Mouse (Mus musculus): ENCODE data around the gene Arhgap44.
A peak's percentile ranks its signal among the peaks of the same experiment; 100 is the strongest.

The Arhgap44 gene

DNA sequence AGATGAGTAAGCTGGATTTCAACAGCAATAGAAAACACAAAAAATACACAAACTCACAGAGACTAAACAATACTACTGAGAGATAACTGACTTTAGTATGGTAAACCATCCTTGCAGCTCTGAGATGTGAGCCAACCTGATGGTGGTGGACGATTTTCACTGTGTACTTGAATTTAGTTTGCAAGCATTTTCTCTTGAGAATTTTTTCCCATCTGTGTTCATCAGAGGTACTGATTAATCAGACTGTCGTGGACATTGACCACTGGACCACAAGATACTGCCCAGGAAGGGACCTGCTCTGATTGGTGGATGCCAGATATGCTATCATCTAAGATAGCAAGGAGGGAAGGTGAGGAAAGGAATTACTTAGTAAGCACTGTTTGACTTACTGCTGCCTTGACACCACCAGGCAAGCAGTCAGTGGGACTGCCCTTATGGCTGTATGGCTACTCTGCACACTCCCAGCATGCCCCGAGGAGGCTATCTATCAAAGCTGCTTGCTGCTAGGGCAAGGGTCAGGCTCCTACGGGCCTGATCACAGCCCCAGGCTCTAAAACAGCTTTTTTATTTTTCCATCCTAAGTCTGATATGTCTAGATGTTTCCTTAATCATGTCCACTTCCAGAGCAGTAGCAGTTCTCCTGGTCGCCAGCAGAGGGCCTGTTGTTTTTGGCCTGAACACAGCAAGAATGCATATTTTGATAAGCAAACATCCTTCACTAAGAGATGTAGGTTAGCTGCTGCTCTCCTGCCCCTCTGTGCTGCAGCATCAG is 74.1 kb downstream of the Arhgap44 start:
- DNase-seq (ENCODE audit: low spot score): peak; percentile 58

- DNase-seq (ENCODE audit: low spot score): no peak
Measured at GRCm38 (mm10) chr11:65080761-65081160, 82.0 kb downstream of the Arhgap44 start.

- no peak for DNase-seq (ENCODE audit: low spot score)
Measured at GRCm38 (mm10) chr11:65080274-65080673, 82.5 kb downstream of the Arhgap44 start.

DNA sequence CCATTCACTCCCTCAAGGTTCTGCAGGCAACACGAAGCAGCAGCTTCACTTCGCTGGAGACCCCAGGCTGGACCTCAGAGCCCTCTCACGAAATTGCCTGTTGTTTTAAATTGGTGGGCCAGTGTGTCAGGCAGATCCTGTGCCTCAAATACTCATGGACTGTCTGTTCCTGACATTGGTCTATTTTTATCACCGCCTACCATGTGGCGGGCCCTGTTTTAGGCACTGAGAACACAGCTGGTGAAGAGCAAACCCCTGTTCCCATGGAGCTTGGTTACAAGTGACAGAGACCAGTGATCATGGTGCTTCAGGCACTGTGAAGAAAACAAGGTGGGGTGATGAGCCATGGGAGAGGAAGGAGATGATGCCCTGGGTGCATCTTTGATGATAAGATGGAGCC is 93.2 kb downstream of the Arhgap44 start:
- DNase-seq (ENCODE audit: low spot score): no peak

- DNase-seq (ENCODE audit: low spot score): no peak
Measured at GRCm38 (mm10) chr11:65069051-65069450, 93.7 kb downstream of the Arhgap44 start.

DNA sequence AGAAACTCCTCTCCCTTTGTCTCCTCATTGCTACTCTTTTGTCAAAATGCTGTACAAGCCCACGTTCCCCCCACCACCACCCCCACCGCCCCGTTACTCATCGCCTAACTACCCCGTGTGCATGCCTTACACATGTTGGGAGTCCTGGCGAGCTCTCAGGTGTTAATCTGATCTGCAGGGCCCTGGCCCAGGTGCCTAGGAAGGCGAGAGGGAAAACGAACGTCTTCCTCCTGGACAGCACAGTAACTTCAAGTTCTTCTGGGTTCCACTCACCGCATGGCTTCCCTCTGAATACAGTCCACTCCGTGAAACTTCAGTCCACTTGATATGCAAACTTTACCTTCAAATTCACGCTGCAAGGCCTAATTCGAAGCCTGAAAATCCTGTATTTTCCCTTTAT is 97.6 kb downstream of the Arhgap44 start:
- DNase-seq (ENCODE audit: low spot score): no peak

GRCm38 (mm10) chr11:65061437-65061836 is 101.3 kb downstream of the Arhgap44 start:
- no peak for DNase-seq (ENCODE audit: low spot score)

DNA sequence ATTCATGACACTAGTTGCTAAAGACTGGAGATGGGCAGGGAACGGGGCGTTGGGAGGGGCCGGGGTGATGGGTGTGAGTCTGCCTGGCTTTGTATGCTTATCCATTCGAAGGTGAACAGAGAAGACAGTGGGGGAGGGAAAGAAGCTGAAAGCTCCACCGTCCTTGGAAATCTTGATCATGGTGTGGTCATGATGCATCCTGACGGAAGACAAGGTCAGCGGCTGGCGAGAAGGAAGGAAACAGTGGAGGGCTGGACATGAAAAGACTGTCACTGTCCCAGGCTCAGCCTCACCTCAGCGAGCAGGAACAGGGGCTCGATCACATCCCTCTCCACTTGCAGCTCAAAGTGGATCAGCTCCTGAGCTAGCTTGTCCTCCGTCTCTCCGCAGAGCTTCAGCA is 103.2 kb downstream of the Arhgap44 start:
- DNase-seq (ENCODE audit: low spot score): no peak

GRCm38 (mm10) chr11:65058224-65058908 is 104.4 kb downstream of the Arhgap44 start:
- DNase-seq (ENCODE audit: low spot score): no peak

GRCm38 (mm10) chr11:65055596-65055995 is 107.2 kb downstream of the Arhgap44 start:
- DNase-seq (ENCODE audit: low spot score): no peak

DNA sequence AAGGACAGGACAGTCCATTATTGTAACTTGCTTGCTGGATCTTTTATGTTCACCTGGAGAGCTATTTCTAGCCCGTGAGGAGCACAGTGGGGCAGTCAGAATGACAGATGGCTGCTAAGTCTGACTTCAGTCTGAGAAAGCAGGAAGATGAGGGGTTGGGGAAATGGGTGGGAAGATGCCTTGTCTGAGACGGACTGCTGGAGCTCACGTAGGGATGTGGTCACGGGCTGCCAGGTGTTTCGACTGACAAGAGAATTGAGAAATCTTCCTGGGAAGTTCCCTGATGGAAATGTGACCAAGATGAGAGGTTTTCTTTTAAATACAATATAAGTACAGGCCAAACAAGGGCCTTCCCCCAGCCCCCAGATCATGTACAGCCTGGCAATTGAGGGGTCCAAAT is 108.5 kb downstream of the Arhgap44 start:
- DNase-seq (ENCODE audit: low spot score): no peak

DNA sequence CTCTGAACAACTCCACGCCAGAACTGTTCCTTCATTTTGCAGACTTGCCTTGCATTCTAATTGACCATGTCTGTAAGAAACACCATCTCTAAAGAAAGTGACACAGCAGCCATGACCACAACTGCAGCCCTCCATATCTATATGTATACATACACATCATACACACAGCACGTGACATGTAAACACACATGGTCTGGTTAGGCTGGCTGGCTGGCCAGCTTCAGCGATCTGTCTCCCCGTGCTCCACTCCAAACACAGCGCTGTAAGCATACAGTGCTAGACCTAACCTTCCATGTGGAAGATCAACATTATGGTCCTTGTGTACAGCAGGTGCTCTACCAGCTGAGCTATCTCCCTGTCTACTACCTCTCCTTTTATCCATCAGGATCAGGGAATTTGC is 111.9 kb downstream of the Arhgap44 start:
- DNase-seq (ENCODE audit: low spot score): no peak

GRCm38 (mm10) chr11:65049090-65049489 is 113.7 kb downstream of the Arhgap44 start:
- DNase-seq (ENCODE audit: low spot score): no peak

DNA sequence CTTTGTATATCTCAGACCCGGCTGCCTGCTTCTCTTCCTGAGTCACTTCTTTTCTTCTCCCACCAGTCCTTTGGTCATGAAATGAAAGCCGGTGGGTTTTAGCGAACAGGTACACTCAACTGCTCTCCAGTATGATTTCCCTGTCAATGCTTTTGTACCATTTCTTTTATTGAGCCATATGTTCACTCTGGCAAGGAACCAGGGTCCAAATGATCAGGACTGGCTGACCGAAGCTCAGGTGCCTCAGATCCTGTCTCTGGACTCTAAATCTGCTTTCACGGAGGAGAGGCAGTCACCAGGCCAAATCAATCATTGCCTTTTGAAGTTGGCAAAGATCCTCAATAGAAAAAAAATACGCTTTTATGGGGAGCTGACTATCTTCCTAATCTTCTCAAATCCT is 122.2 kb downstream of the Arhgap44 start:
- DNase-seq (ENCODE audit: low spot score): no peak

- DNase-seq (ENCODE audit: low spot score): no peak
Measured at GRCm38 (mm10) chr11:65039517-65040095, 123.2 kb downstream of the Arhgap44 start.

DNA sequence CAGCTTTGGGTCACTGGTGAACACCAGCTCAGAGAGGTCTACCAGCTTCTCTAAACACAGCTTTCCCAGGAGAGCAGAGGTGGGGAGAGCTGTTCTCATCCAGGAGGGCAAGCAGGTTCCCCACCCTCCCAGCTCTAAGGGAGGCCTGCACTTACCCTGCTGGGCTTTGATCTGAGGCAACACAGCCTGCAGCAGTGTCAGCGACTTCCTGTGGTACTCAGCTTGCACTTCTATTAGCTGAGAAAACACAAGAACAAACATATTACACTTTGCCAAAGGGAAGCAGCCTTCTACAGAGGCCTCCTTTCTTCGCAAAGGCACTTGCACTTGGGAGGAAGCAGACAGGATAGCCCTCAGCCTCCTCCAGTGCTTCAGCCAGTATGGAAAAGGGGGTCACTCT is 123.8 kb downstream of the Arhgap44 start:
- no peak for DNase-seq (ENCODE audit: low spot score)

DNA sequence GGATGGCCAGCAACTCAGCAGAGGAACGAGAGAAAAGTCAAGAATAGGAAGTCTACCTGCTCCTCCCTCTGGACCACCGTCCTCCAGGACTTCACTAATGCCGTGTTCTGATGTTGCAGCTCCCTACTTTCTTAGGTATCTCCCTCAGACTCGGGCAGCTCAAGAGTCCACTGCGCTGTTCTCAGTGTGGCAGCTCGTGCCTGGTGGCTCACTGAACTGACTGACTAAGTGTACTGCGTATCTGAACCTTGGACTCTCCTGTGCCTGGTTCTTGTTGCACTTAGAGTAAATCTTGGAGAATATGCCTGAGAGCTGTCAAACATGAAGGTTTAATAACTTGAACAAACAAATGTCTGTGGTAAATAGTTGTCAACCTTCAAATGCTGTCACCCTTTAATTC is 130.5 kb downstream of the Arhgap44 start:
- DNase-seq (ENCODE audit: low spot score): no peak

- DNase-seq (ENCODE audit: low spot score): no peak
Measured at GRCm38 (mm10) chr11:65030201-65030600, 132.6 kb downstream of the Arhgap44 start.

GRCm38 (mm10) chr11:65028049-65028448 is 134.7 kb downstream of the Arhgap44 start:
- no peak for DNase-seq (ENCODE audit: low spot score)

DNA sequence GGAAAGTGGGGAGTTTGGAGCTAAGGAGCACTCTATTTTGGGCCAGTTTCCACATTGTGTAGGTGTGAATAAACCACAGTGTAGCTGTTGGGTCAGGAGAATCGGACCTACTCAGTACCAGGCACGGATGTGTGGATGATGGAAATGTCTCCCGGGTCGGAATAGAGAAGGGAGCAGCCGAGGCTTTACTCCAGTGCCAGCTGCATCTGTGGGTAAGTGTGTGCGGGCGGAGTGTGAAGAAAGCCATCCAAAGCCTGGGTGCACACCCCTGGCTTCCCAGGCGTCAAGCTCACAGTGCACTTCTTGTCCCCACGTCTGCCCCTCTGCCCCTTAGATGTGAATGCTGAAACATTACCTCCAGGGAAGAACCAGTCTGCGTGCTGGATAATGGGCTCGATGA is 140.0 kb downstream of the Arhgap44 start:
- no peak for DNase-seq (ENCODE audit: low spot score)

DNA sequence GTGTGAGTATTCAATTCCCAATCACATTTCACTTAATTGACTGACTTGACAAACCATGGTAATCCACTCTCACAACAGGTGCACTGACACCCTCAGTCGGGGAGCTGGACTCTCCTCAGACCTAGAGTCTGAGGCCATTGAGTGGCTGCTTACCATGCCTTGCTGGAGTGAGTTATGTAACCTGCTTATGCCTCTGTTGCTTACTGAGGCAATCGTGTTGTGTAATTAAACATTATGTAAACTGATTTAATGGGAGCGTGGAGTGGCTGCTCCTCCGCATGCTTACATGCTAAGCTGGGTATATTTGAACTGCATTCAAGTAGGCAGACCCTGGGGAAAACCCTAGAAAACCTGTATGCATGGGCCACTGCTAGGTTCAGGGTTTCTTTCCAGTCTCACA is 142.0 kb downstream of the Arhgap44 start:
- no peak for DNase-seq (ENCODE audit: low spot score)

DNA sequence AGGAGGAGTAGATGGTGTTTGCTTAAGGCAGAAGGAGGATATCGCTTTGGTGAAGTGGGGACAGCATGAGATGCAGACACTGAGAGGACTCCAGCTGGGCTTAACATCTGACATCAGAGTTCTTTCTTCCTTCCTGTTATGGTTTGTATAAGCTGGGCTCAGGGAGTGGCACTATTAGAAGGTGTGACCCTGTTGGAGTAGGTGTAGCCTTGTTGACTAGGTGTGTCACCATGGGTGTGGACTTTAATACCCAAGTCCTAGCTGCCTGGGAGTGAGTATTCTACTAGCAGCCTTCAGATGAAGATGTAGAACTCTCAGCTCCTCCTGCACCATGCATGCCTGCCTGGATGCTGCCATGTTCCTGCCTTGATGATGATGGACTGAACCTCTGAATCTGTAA is 146.0 kb downstream of the Arhgap44 start:
- no peak for DNase-seq (ENCODE audit: low spot score)

DNA sequence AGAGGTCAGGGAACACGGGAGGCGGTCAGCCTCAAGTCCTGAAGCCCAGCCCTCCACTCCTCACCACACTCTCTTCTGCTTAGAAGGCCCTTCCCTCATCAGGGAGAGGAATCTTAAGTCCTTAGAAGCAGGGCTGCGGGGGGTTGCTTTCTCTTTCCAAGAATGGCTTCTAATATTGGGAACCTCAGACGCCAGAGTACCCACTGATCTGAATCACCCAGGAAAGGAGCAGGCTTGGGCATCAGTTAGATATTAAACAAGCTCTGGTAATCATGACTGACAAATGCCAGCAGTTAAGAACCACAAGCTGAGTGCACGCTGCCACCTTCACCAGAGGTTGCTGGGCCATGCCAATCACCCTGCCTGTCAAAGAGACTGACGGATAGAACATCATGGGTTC is 148.9 kb downstream of the Arhgap44 start:
- no peak for DNase-seq (ENCODE audit: low spot score)

All from ovary, postnatal 36 days (tissue).